Mouse (Mus musculus): ENCODE data around the gene Hist1h4d. TPM values are rescaled to one million over a fixed set of nuclear protein-coding genes. Genes with fewer than 3 reads are reported as not detected.
"Not testable (repeated sequence)": the region's sequence is repeated elsewhere in the genome, so short reads cannot be mapped to it uniquely, and the experiment has no call there.

Gene Hist1h4d
- polyA plus RNA-seq, 1 experiment from 2014 or later = 48.2 TPM

- H3K36me3 ChIP-seq; H3K27me3 ChIP-seq; H3K9me3 ChIP-seq (replicated peaks): not testable (repeated sequence)
- Histone ChIP-seq H3K4me2 (peak overlapping the region; percentile 73), H3K4me3 (peak overlapping the region; percentile 54), H3K4me1 (replicated peaks) (peaks cover 26% of the 10 kb centered on the region), H3K27ac (peak overlapping the region; percentile 97), H3K9ac (peak overlapping the region; percentile 53)
- 0 out of 2 replicates have a peak, but pooled peaks have one; percentile 4 for ATAC-seq (replicated peaks; ENCODE audit: insufficient number of reproducible peaks, insufficient read depth, low FRiP score, low read depth)
- 2% methylated on average over 27 of the region's 41 CpGs for WGBS
Measured at GRCm38 (mm10) chr13:23570261-23571021, 11.0 kb upstream of the Hist1h4d start.

GRCm38 (mm10) chr13:23571022-23571503 lies 10.3 kb upstream of the Hist1h4d start, which contains the start of the genes Hist1h2ae and Hist1h2bg:
Gene Hist1h2ae (minus strand): TSS chr13:23571220.
Gene Hist1h2bg (plus strand): TSS chr13:23571396.
- no peaks in the 10 kb centered on the region for H3K27me3 ChIP-seq
- no peaks in the 10 kb centered on the region for H3K36me3 ChIP-seq
- peak within 1 kb of the TSS; percentile 73 for H3K4me2 ChIP-seq
- peaks cover 28% of the 10 kb centered on the region for H3K4me1 ChIP-seq (replicated peaks)
- peak within 1 kb of the TSS; percentile 58 for H3K9ac ChIP-seq
- peak within 1 kb of the TSS; percentile 54 for H3K4me3 ChIP-seq
- peak within 1 kb of the TSS; percentile 97 for H3K27ac ChIP-seq
- WGBS = under 1% methylated on average over 18 of the region's 18 CpGs
- ATAC-seq (replicated peaks; ENCODE audit: insufficient number of reproducible peaks, insufficient read depth, low FRiP score, low read depth) = peak; percentile 86
- H3K9me3 ChIP-seq (replicated peaks) = no peaks in the 10 kb centered on the region

GRCm38 (mm10) chr13:23571504-23572217 lies 9.7 kb upstream of the Hist1h4d start:
- Histone ChIP-seq H3K4me2 (peak overlapping the region; percentile 73), H3K9ac (peak overlapping the region; percentile 58), H3K27ac (peak overlapping the region; percentile 97), H3K4me1 (replicated peaks) (peaks cover 34% of the 10 kb centered on the region), H3K4me3 (peak overlapping the region; percentile 54)
- not testable (repeated sequence) for H3K27me3 ChIP-seq; H3K36me3 ChIP-seq; ATAC-seq (replicated peaks; ENCODE audit: insufficient number of reproducible peaks, insufficient read depth, low FRiP score, low read depth); H3K9me3 ChIP-seq (replicated peaks)
- WGBS = under 1% methylated on average over 17 of the region's 34 CpGs

GRCm38 (mm10) chr13:23572218-23573033 lies 9.0 kb upstream of the Hist1h4d start:
- H3K4me2 ChIP-seq = peak overlapping the region; percentile 73
- peak overlapping the region; percentile 54 for H3K4me3 ChIP-seq
- no peak for ATAC-seq (replicated peaks; ENCODE audit: insufficient number of reproducible peaks, insufficient read depth, low FRiP score, low read depth)
- peak overlapping the region; percentile 97 for H3K27ac ChIP-seq
- H3K4me1 ChIP-seq (replicated peaks) = peaks cover 39% of the 10 kb centered on the region
- 41% methylated on average over 2 of the region's 2 CpGs for WGBS
- H3K9ac ChIP-seq = peak overlapping the region; percentile 58
- no peaks in the 10 kb centered on the region for H3K27me3 ChIP-seq
- no peaks in the 10 kb centered on the region for H3K9me3 ChIP-seq (replicated peaks)
- H3K36me3 ChIP-seq = no peaks in the 10 kb centered on the region

GRCm38 (mm10) chr13:23573034-23573897 lies 8.1 kb upstream of the Hist1h4d start:
- WGBS = 13% methylated on average over 20 of the region's 20 CpGs
- peak overlapping the region; percentile 73 for H3K4me2 ChIP-seq
- peaks cover 39% of the 10 kb centered on the region for H3K4me1 ChIP-seq (replicated peaks)
- not testable (repeated sequence) for H3K27me3 ChIP-seq; H3K9me3 ChIP-seq (replicated peaks); H3K36me3 ChIP-seq; ATAC-seq (replicated peaks; ENCODE audit: insufficient number of reproducible peaks, insufficient read depth, low FRiP score, low read depth)
- H3K4me3 ChIP-seq = peak overlapping the region; percentile 54
- H3K27ac ChIP-seq = peak overlapping the region; percentile 97
- peak overlapping the region; percentile 58 for H3K9ac ChIP-seq

- WGBS = under 1% methylated on average over 36 of the region's 42 CpGs
- H3K27me3 ChIP-seq = not testable (repeated sequence)
Measured at GRCm38 (mm10) chr13:23573898-23574524, 7.4 kb upstream of the Hist1h4d start, which contains the start of the genes Hist1h2bf and Hist1h2ad. Gene Hist1h2bf (minus strand): TSS chr13:23574196. Gene Hist1h2ad (plus strand): TSS chr13:23574381.

GRCm38 (mm10) chr13:23574546-23575170 lies 6.7 kb upstream of the Hist1h4d start:
- 1% methylated on average over 14 of the region's 39 CpGs for WGBS
- not testable (repeated sequence) for H3K36me3 ChIP-seq; ATAC-seq (replicated peaks; ENCODE audit: insufficient number of reproducible peaks, insufficient read depth, low FRiP score, low read depth)

More at GRCm38 (mm10) chr13:23573898-23574524, 7.4 kb upstream of the Hist1h4d start, which contains the start of the genes Hist1h2bf and Hist1h2ad:
- peaks cover 39% of the 10 kb centered on the region for H3K4me1 ChIP-seq (replicated peaks)
- H3K27ac ChIP-seq = peak within 1 kb of the TSS; percentile 97
- H3K4me2 ChIP-seq = peak within 1 kb of the TSS; percentile 73
- peak; percentile 86 for ATAC-seq (replicated peaks; ENCODE audit: insufficient number of reproducible peaks, insufficient read depth, low FRiP score, low read depth)
- H3K4me3 ChIP-seq = peak within 1 kb of the TSS; percentile 54
- not testable (repeated sequence) for H3K9me3 ChIP-seq (replicated peaks); H3K36me3 ChIP-seq
- peak within 1 kb of the TSS; percentile 58 for H3K9ac ChIP-seq

GRCm38 (mm10) chr13:23575271-23575851 lies 6.0 kb upstream of the Hist1h4d start, which contains the start of gene Hist1h3d:
Gene Hist1h3d (plus strand): TSS chr13:23575763.
- WGBS = 1% methylated on average over 18 of the region's 18 CpGs
- Histone ChIP-seq H3K4me1 (replicated peaks) (peaks cover 33% of the 10 kb centered on the region), H3K9me3 (replicated peaks) (no peaks in the 10 kb centered on the region), H3K4me2 (peak within 1 kb of the TSS; percentile 73), H3K9ac (peak within 1 kb of the TSS; percentile 61), H3K4me3 (peak within 1 kb of the TSS; percentile 47), H3K36me3 (no peaks in the 10 kb centered on the region), H3K27me3 (no peaks in the 10 kb centered on the region), H3K27ac (peak within 1 kb of the TSS; percentile 79)
- peak; percentile 53; the same call in 1 of the 2 replicates for ATAC-seq (replicated peaks; ENCODE audit: insufficient number of reproducible peaks, insufficient read depth, low FRiP score, low read depth)

More at GRCm38 (mm10) chr13:23574546-23575170, 6.7 kb upstream of the Hist1h4d start:
- not testable (repeated sequence) for H3K27me3 ChIP-seq; H3K9me3 ChIP-seq (replicated peaks); H3K9ac ChIP-seq
- Histone ChIP-seq H3K4me3 (peak overlapping the region; percentile 54), H3K27ac (peak overlapping the region; percentile 97), H3K4me2 (peak overlapping the region; percentile 73), H3K4me1 (replicated peaks) (peaks cover 38% of the 10 kb centered on the region)

GRCm38 (mm10) chr13:23575864-23576313 lies 5.5 kb upstream of the Hist1h4d start:
- H3K9me3 ChIP-seq (replicated peaks); H3K27me3 ChIP-seq; H3K36me3 ChIP-seq; ATAC-seq (replicated peaks; ENCODE audit: insufficient number of reproducible peaks, insufficient read depth, low FRiP score, low read depth): not testable (repeated sequence)
- Histone ChIP-seq H3K4me1 (replicated peaks) (peaks cover 35% of the 10 kb centered on the region), H3K4me3 (peak overlapping the region; percentile 47), H3K9ac (peak overlapping the region; percentile 61), H3K4me2 (peak overlapping the region; percentile 73), H3K27ac (peak overlapping the region; percentile 77)
- WGBS = 2% methylated on average over 11 of the region's 40 CpGs

Measured in heart, embryonic 15.5 days (tissue).